Mouse (Mus musculus) intestine, embryonic 14.5 days (tissue): ENCODE results near the gene Wipi2. TPM values are rescaled to one million over a fixed set of nuclear protein-coding genes. Genes with fewer than 3 reads are reported as not detected.
A peak's percentile ranks its signal among the peaks of the same experiment; 100 is the strongest.

Source experiments
- ATAC-seq: fragments of 200-750 bp; cut with Nextera tagmentation; replicated peaks from 2 replicates; pipeline ENCODE4 v1.8.0; 2017; ENCODE audit warnings: low read depth, moderate number of reproducible peaks, moderate TSS enrichment, moderate library complexity; ENCODE audit not compliant: low FRiP score, low TSS enrichment
- DNase-seq: peaks from one replicate; pipeline ENCODE4 v3.0.0-alpha.2; 2018; ENCODE audit warnings: low spot score
- H3K27ac ChIP-seq: fragments of 300-500 bp; sonication (generic); 2 replicates; pipeline ENCODE4 v1.5.1; 2014; ENCODE audit warnings: low read depth, mild to moderate bottlenecking, control low read depth
- H3K27me3 ChIP-seq: fragments of 300-500 bp; sonication (generic); replicated peaks from 2 replicates; pipeline ENCODE4 v1.6.1; 2014; ENCODE audit warnings: low read length, control low read depth; ENCODE audit not compliant: control insufficient read depth, insufficient read depth
- H3K36me3 ChIP-seq: fragments of 300-500 bp; sonication (generic); 2 replicates; pipeline ENCODE4 v1.6.1; 2014; ENCODE audit warnings: low read length, control low read depth; ENCODE audit not compliant: control insufficient read depth, insufficient read depth
- H3K4me1 ChIP-seq: fragments of 300-500 bp; sonication (generic); replicated peaks from 2 replicates; pipeline ENCODE4 v1.6.1; 2014; ENCODE audit warnings: low read length, control low read depth, mixed read lengths; ENCODE audit not compliant: control insufficient read depth, insufficient read depth
- H3K4me2 ChIP-seq: fragments of 300-500 bp; sonication (generic); 2 replicates; pipeline ENCODE4 v1.6.1; 2014; ENCODE audit warnings: low read length
- H3K4me3 ChIP-seq: fragments of 300-500 bp; sonication (generic); 2 replicates; pipeline ENCODE4 v1.5.1; 2014; ENCODE audit warnings: low read depth, low read length, control low read depth, mixed read lengths
- H3K9ac ChIP-seq: fragments of 300-500 bp; sonication (generic); 2 replicates; pipeline ENCODE4 v1.6.1; 2014; ENCODE audit warnings: mild to moderate bottlenecking, low read length
- H3K9me3 ChIP-seq: fragments of 300-500 bp; sonication (generic); 2 replicates; pipeline ENCODE4 v1.6.1; 2016; ENCODE audit warnings: low read length, control low read depth; ENCODE audit not compliant: control insufficient read depth
- WGBS: fragments of 180-500 bp; shearing (Covaris S2); extraction: QIAGEN DNeasy Blood & Tissue Kit; methylation state at CpG from one replicate; pipeline ENCODE4 v1.1.7; 2014; 5-methylcytosine and 5-hydroxymethylcytosine counted together
- polyA plus RNA-seq: library from polyadenylated mRNA; unstranded; fragments of >200 nt; fragmentation: Nextera tagmentation; extraction: Ambion mirVana; gene quantifications from 2 replicates; pipeline ENCODE4 v1.2.1, GENCODE M21; 2014

Wipi2 gene
- polyA plus RNA-seq, 1 experiment from 2014 or later: 46.5 TPM

- Histone ChIP-seq H3K4me1 (no peaks in the 10 kb centered on the region), H3K36me3 (no peaks in the 10 kb centered on the region), H3K9me3 (0 out of 2 replicates have a peak, but pooled peaks cover 3% of the 10 kb centered on the region), H3K4me3 (no peak overlapping the region), H3K4me2 (no peak overlapping the region), H3K9ac (no peak overlapping the region), H3K27ac (no peak overlapping the region), H3K27me3 (no peaks in the 10 kb centered on the region)
- ATAC-seq (no peak), DNase-seq (no peak)
- 83% methylated on average over 6 of the region's 6 CpGs for WGBS
These were observed 88.6 kb downstream of the Wipi2 start for GRCm38 (mm10) chr5:142716056-142716455.

- WGBS: 21% methylated on average over 4 of the region's 4 CpGs
- Histone ChIP-seq H3K4me3 (no peak overlapping the region), H3K9me3 (no peaks in the 10 kb centered on the region), H3K4me1 (no peaks in the 10 kb centered on the region), H3K27ac (no peak overlapping the region), H3K9ac (no peak overlapping the region), H3K36me3 (no peaks in the 10 kb centered on the region), H3K4me2 (no peak overlapping the region), H3K27me3 (no peaks in the 10 kb centered on the region)
- DNase-seq (peak; percentile 94), ATAC-seq (peak; percentile 28; the same call in 1 of the 2 replicates)
These were observed 90.5 kb downstream of the Wipi2 start for GRCm38 (mm10) chr5:142718037-142718436.

GRCm38 (mm10) chr5:142718486-142718885 is 91.0 kb downstream of the Wipi2 start:
- DNase-seq (no peak), ATAC-seq (0 out of 2 replicates have a peak, but pooled peaks have one; percentile 20)
- 66% methylated on average over 25 of the region's 25 CpGs for WGBS
- Histone ChIP-seq H3K9ac (no peak overlapping the region), H3K27me3 (no peaks in the 10 kb centered on the region), H3K9me3 (no peaks in the 10 kb centered on the region), H3K4me1 (no peaks in the 10 kb centered on the region), H3K4me2 (no peak overlapping the region), H3K27ac (no peak overlapping the region), H3K36me3 (no peaks in the 10 kb centered on the region), H3K4me3 (no peak overlapping the region)

- 88% methylated on average over 13 of the region's 13 CpGs for WGBS
- no peak overlapping the region for H3K9ac ChIP-seq
- 0 out of 2 replicates have a peak, but pooled peaks cover 4% of the 10 kb centered on the region for H3K4me1 ChIP-seq
- DNase-seq (no peak), ATAC-seq (no peak)
- no peak overlapping the region for H3K4me2 ChIP-seq
- H3K27ac ChIP-seq: no peak overlapping the region
- no peaks in the 10 kb centered on the region for H3K36me3 ChIP-seq
- H3K9me3 ChIP-seq: no peaks in the 10 kb centered on the region
- no peaks in the 10 kb centered on the region for H3K27me3 ChIP-seq
- H3K4me3 ChIP-seq: no peak overlapping the region
These were observed 92.4 kb downstream of the Wipi2 start for GRCm38 (mm10) chr5:142719897-142720296.

Other genes starting within 250 kb of the Wipi2 start
- gene Foxk1, start 226.2 kb upstream of the Wipi2 start, polyA plus RNA-seq: 3.6 and 5.6 TPM in 2 replicates
- gene Ap5z1, start 163.8 kb upstream of the Wipi2 start, polyA plus RNA-seq: 10.5 and 12.3 TPM in 2 replicates
- 0.04 and 0.15 TPM in 2 replicates for gene Papolb, start 97.6 kb upstream of the Wipi2 start, polyA plus RNA-seq
- 2.4 and 2.5 TPM in 2 replicates for gene Radil, start 76.6 kb upstream of the Wipi2 start, polyA plus RNA-seq
- 1.6 and 1.7 TPM in 2 replicates for gene Mmd2, start 18.9 kb upstream of the Wipi2 start, polyA plus RNA-seq
- 9.7 and 10.6 TPM in 2 replicates for gene Slc29a4, start 64.8 kb downstream of the Wipi2 start, polyA plus RNA-seq
- gene Tnrc18, start 190.0 kb downstream of the Wipi2 start, polyA plus RNA-seq: 31.3 TPM in 2 replicates